ENCODE assay signal across 8 mouse cellular contexts in the genomic region with DNA sequence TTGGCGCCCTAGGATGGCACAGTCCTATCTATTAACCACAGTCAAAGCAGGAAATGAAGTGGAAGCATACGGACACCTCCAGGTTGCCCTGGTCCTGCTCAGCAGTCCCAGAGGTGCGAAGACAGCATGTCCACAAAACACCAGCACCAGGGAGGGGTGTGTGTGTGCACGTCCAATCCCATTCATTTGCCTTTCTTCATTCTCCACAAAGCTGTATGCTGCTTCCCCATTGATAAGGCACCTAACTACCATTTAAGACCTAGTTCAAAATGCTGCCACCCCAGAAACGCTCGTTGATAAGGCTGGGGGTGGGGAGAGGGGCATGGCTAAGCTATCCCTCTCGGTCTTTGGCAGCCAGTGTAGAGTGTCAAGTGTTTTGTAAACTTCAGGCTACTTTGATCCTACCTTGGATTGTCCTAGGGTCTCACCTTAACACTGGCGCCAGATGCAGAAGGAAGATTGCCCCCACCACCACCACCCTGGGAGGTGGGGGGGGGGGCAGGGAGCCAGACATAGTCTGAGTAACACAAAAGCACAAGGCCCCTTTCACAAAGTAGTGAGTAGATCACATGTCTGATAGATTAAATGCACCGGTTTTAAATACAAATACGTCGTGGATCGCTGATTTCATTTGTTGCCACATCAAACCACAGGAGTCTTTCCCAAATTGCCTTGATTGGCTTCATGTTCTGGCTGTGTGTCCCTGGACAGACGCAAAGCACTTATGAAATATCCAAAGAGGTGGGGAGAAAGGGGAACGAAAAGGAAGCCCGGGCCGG. TPM values are rescaled to one million over a fixed set of nuclear protein-coding genes. Genes with fewer than 3 reads are reported as not detected.
DNase-seq lines count a peak whose midpoint lies in the region; ATAC-seq lines count a peak whose summit lies in the region.

No protein-coding gene starts in this region.

- H3K36me3 ChIP-seq in hindbrain, embryonic 12.5 days: no peaks in the 10 kb centered on the region

- H3K27ac ChIP-seq in hindbrain, embryonic 12.5 days: peak overlapping the region; percentile 93

- peaks cover 25% of the 10 kb centered on the region for H3K4me1 ChIP-seq in hindbrain, embryonic 12.5 days

- H3K27me3 ChIP-seq in hindbrain, embryonic 12.5 days: no peaks in the 10 kb centered on the region

- 20% methylated on average over 16 of the region's 16 CpGs for WGBS in hindbrain, embryonic 12.5 days

- ATAC-seq in cerebellum, adult (ENCODE audit: insufficient number of reproducible peaks, low FRiP score, low TSS enrichment): 0 out of 2 replicates have a peak, but pooled peaks have one; percentile 4
- ATAC-seq in hindbrain, embryonic 12.5 days (ENCODE audit: low FRiP score): no peak
- 0 out of 2 replicates have a peak, but pooled peaks have one; percentile 1 for ATAC-seq in megakaryocyte, adult 5-6 weeks (ENCODE audit: poor library complexity, severe bottlenecking)
- ATAC-seq in monocyte, adult 5-6 weeks (replicated peaks; ENCODE audit: insufficient number of reproducible peaks, low FRiP score, low TSS enrichment, poor library complexity, severe bottlenecking): no peak

- H3K4me2 ChIP-seq in hindbrain, embryonic 12.5 days (replicated peaks): peak overlapping the region; percentile 86

- peak overlapping the region; percentile 82 for H3K9ac ChIP-seq in hindbrain, embryonic 12.5 days

- H3K4me3 ChIP-seq in hindbrain, embryonic 12.5 days: peak overlapping the region; percentile 66

- H3K9me3 ChIP-seq in hindbrain, embryonic 12.5 days (replicated peaks): no peaks in the 10 kb centered on the region

- DNase-seq in cerebellum, postnatal 36 days: no peak
- peak; percentile 60 for DNase-seq in spleen, adult 12 weeks (ENCODE audit: low spot score)
- DNase-seq in spleen, adult 18-20 months: no peak
- DNase-seq in adrenal gland, postnatal 14 days: no peak

RNA-seq across cellular contexts. Expression of gene Pitpnc1, which starts 2.1 kb away (rescaled TPM):
- 36.5 and 37.1 TPM in 2 replicates for polyA plus RNA-seq in hindbrain, embryonic 12.5 days (2016; fragmentation: Nextera tagmentation; extraction: Ambion mirVana)
- total RNA-seq in megakaryocyte, adult 5-6 weeks (2015): 14.5 and 15.4 TPM in 2 replicates
- total RNA-seq in megakaryocyte, adult 5-6 weeks (2017): 8.5 and 11.7 TPM in 2 replicates
- total RNA-seq in monocyte, adult 5-6 weeks (2017): 18.5 to 57.1 TPM (median 24.2 TPM) in 3 replicates
- total RNA-seq in adrenal gland, postnatal 14 days (2021): 25.8 and 34.1 TPM in 2 replicates

RNA-seq across cellular contexts. Expression of gene Psmd12, which starts 10.8 kb away (rescaled TPM):
- polyA plus RNA-seq in hindbrain, embryonic 12.5 days (2016; fragmentation: Nextera tagmentation; extraction: Ambion mirVana): 172 and 177 TPM in 2 replicates
- total RNA-seq in megakaryocyte, adult 5-6 weeks (2015): 55.9 and 65.5 TPM in 2 replicates
- 86.4 and 86.6 TPM in 2 replicates for total RNA-seq in megakaryocyte, adult 5-6 weeks (2017)
- total RNA-seq in monocyte, adult 5-6 weeks (2017): 79.8 to 93.6 TPM (median 87.8 TPM) in 3 replicates
- 87.1 and 95.0 TPM in 2 replicates for total RNA-seq in adrenal gland, postnatal 14 days (2021)

Comparison
In these comparisons a context has a peak if more than half of its experiments do, and no peak if none do; other contexts are left out.
1. ATAC-seq: peak in cerebellum, adult (single experiment) and megakaryocyte, adult 5-6 weeks (single experiment); none in hindbrain, embryonic 12.5 days (single experiment) and monocyte, adult 5-6 weeks (single experiment).